Mouse (Mus musculus): ENCODE measurements around the gene Hoxc5. TPM values are rescaled to one million over a fixed set of nuclear protein-coding genes. Genes with fewer than 3 reads are reported as not detected.

Gene Hoxc5
- polyA plus RNA-seq, 1 experiment from 2014 or later: 0.53 TPM

GRCm38 (mm10) chr15:102976631-102977422, 9.6 kb downstream of the Hoxc5 start:
- H3K9ac ChIP-seq (replicated peaks; ENCODE audit: low read length): no peak overlapping the region
- peaks cover 97% of the 10 kb centered on the region for H3K27me3 ChIP-seq (ENCODE audit: control insufficient read depth, insufficient read depth, low read length)
- 1% methylated on average over 37 of the region's 37 CpGs for WGBS
- H3K4me3 ChIP-seq (ENCODE audit: low read depth, low read length): no peak overlapping the region
- no peak overlapping the region for H3K27ac ChIP-seq (replicated peaks; ENCODE audit: low read depth, low read length)
- no peaks in the 10 kb centered on the region for H3K36me3 ChIP-seq (replicated peaks; ENCODE audit: control insufficient read depth, insufficient read depth, low read depth, low read length)
- no peak overlapping the region for H3K4me2 ChIP-seq (ENCODE audit: low read depth, low read length)
- DNase-seq (ENCODE audit: low spot score): no peak
- H3K4me1 ChIP-seq (ENCODE audit: control insufficient read depth, insufficient read depth, low read length): peaks cover 4% of the 10 kb centered on the region
- no peaks in the 10 kb centered on the region for H3K9me3 ChIP-seq (replicated peaks; ENCODE audit: control insufficient read depth, low read length)
- ATAC-seq (replicated peaks; ENCODE audit: insufficient number of reproducible peaks, low FRiP score, low TSS enrichment, low read depth): no peak

- DNase-seq (ENCODE audit: low spot score) (no peak), ATAC-seq (replicated peaks; ENCODE audit: insufficient number of reproducible peaks, low FRiP score, low TSS enrichment, low read depth) (no peak)
- Histone ChIP-seq H3K9me3 (replicated peaks; ENCODE audit: control insufficient read depth, low read length) (no peaks in the 10 kb centered on the region), H3K27me3 (ENCODE audit: control insufficient read depth, insufficient read depth, low read length) (peaks cover 97% of the 10 kb centered on the region), H3K36me3 (replicated peaks; ENCODE audit: control insufficient read depth, insufficient read depth, low read depth, low read length) (no peaks in the 10 kb centered on the region), H3K9ac (replicated peaks; ENCODE audit: low read length) (no peak overlapping the region), H3K4me3 (ENCODE audit: low read depth, low read length) (no peak overlapping the region), H3K27ac (replicated peaks; ENCODE audit: low read depth, low read length) (no peak overlapping the region), H3K4me2 (ENCODE audit: low read depth, low read length) (no peak overlapping the region), H3K4me1 (ENCODE audit: control insufficient read depth, insufficient read depth, low read length) (peaks cover 6% of the 10 kb centered on the region)
- WGBS: 1% methylated on average over 16 of the region's 16 CpGs
Observed at GRCm38 (mm10) chr15:102977423-102977974, 10.3 kb downstream of the Hoxc5 start.

GRCm38 (mm10) chr15:102978615-102979515, 11.6 kb downstream of the Hoxc5 start:
- no peak for DNase-seq (ENCODE audit: low spot score)
- H3K9me3 ChIP-seq (replicated peaks; ENCODE audit: control insufficient read depth, low read length): no peaks in the 10 kb centered on the region
- peaks cover 96% of the 10 kb centered on the region for H3K27me3 ChIP-seq (ENCODE audit: control insufficient read depth, insufficient read depth, low read length)
- peaks cover 6% of the 10 kb centered on the region for H3K4me1 ChIP-seq (ENCODE audit: control insufficient read depth, insufficient read depth, low read length)
- H3K4me2 ChIP-seq (ENCODE audit: low read depth, low read length): no peak overlapping the region
- H3K27ac ChIP-seq (replicated peaks; ENCODE audit: low read depth, low read length): no peak overlapping the region
- H3K4me3 ChIP-seq (ENCODE audit: low read depth, low read length): no peak overlapping the region
- no peak for ATAC-seq (replicated peaks; ENCODE audit: insufficient number of reproducible peaks, low FRiP score, low TSS enrichment, low read depth)
- no peak overlapping the region for H3K9ac ChIP-seq (replicated peaks; ENCODE audit: low read length)
- WGBS: 1% methylated on average over 13 of the region's 13 CpGs
- H3K36me3 ChIP-seq (replicated peaks; ENCODE audit: control insufficient read depth, insufficient read depth, low read depth, low read length): no peaks in the 10 kb centered on the region

- no peak for DNase-seq (ENCODE audit: low spot score)
- H3K4me2 ChIP-seq (ENCODE audit: low read depth, low read length): no peak overlapping the region
- 0% methylated on average over 1 of the region's 1 CpGs for WGBS
Observed at GRCm38 (mm10) chr15:102979936-102980335, 12.7 kb downstream of the Hoxc5 start.

GRCm38 (mm10) chr15:102980352-102980751, 13.1 kb downstream of the Hoxc5 start:
- Histone ChIP-seq H3K4me2 (ENCODE audit: low read depth, low read length) (no peak overlapping the region), H3K4me1 (ENCODE audit: control insufficient read depth, insufficient read depth, low read length) (peaks cover 6% of the 10 kb centered on the region), H3K9me3 (replicated peaks; ENCODE audit: control insufficient read depth, low read length) (no peaks in the 10 kb centered on the region), H3K36me3 (replicated peaks; ENCODE audit: control insufficient read depth, insufficient read depth, low read depth, low read length) (no peaks in the 10 kb centered on the region), H3K27me3 (ENCODE audit: control insufficient read depth, insufficient read depth, low read length) (peaks cover 96% of the 10 kb centered on the region), H3K4me3 (ENCODE audit: low read depth, low read length) (no peak overlapping the region), H3K9ac (replicated peaks; ENCODE audit: low read length) (no peak overlapping the region), H3K27ac (replicated peaks; ENCODE audit: low read depth, low read length) (no peak overlapping the region)
- no peak for DNase-seq (ENCODE audit: low spot score)
- ATAC-seq (replicated peaks; ENCODE audit: insufficient number of reproducible peaks, low FRiP score, low TSS enrichment, low read depth): no peak
- WGBS: 2% methylated on average over 11 of the region's 11 CpGs

More at GRCm38 (mm10) chr15:102979936-102980335, 12.7 kb downstream of the Hoxc5 start:
- Histone ChIP-seq H3K4me1 (ENCODE audit: control insufficient read depth, insufficient read depth, low read length) (peaks cover 6% of the 10 kb centered on the region), H3K36me3 (replicated peaks; ENCODE audit: control insufficient read depth, insufficient read depth, low read depth, low read length) (no peaks in the 10 kb centered on the region), H3K27me3 (ENCODE audit: control insufficient read depth, insufficient read depth, low read length) (peaks cover 96% of the 10 kb centered on the region), H3K27ac (replicated peaks; ENCODE audit: low read depth, low read length) (no peak overlapping the region), H3K9ac (replicated peaks; ENCODE audit: low read length) (no peak overlapping the region), H3K4me3 (ENCODE audit: low read depth, low read length) (no peak overlapping the region), H3K9me3 (replicated peaks; ENCODE audit: control insufficient read depth, low read length) (no peaks in the 10 kb centered on the region)
- no peak for ATAC-seq (replicated peaks; ENCODE audit: insufficient number of reproducible peaks, low FRiP score, low TSS enrichment, low read depth)

- DNase-seq (ENCODE audit: low spot score) (no peak), ATAC-seq (replicated peaks; ENCODE audit: insufficient number of reproducible peaks, low FRiP score, low TSS enrichment, low read depth) (no peak)
- Histone ChIP-seq H3K27me3 (ENCODE audit: control insufficient read depth, insufficient read depth, low read length) (peaks cover 96% of the 10 kb centered on the region), H3K9me3 (replicated peaks; ENCODE audit: control insufficient read depth, low read length) (no peaks in the 10 kb centered on the region), H3K36me3 (replicated peaks; ENCODE audit: control insufficient read depth, insufficient read depth, low read depth, low read length) (no peaks in the 10 kb centered on the region), H3K9ac (replicated peaks; ENCODE audit: low read length) (no peak overlapping the region), H3K4me2 (ENCODE audit: low read depth, low read length) (no peak overlapping the region), H3K27ac (replicated peaks; ENCODE audit: low read depth, low read length) (no peak overlapping the region), H3K4me3 (ENCODE audit: low read depth, low read length) (no peak overlapping the region), H3K4me1 (ENCODE audit: control insufficient read depth, insufficient read depth, low read length) (peaks cover 6% of the 10 kb centered on the region)
- 0% methylated on average over 14 of the region's 14 CpGs for WGBS
Observed at GRCm38 (mm10) chr15:102980912-102981311, 13.7 kb downstream of the Hoxc5 start.

GRCm38 (mm10) chr15:102981379-102982288, 14.4 kb downstream of the Hoxc5 start:
- ATAC-seq (replicated peaks; ENCODE audit: insufficient number of reproducible peaks, low FRiP score, low TSS enrichment, low read depth): no peak
- H3K36me3 ChIP-seq (replicated peaks; ENCODE audit: control insufficient read depth, insufficient read depth, low read depth, low read length): no peaks in the 10 kb centered on the region
- H3K9me3 ChIP-seq (replicated peaks; ENCODE audit: control insufficient read depth, low read length): no peaks in the 10 kb centered on the region
- peak; percentile 76 for DNase-seq (ENCODE audit: low spot score)
- peaks cover 6% of the 10 kb centered on the region for H3K4me1 ChIP-seq (ENCODE audit: control insufficient read depth, insufficient read depth, low read length)
- peaks cover 96% of the 10 kb centered on the region for H3K27me3 ChIP-seq (ENCODE audit: control insufficient read depth, insufficient read depth, low read length)
- H3K27ac ChIP-seq (replicated peaks; ENCODE audit: low read depth, low read length): no peak overlapping the region
- WGBS: under 1% methylated on average over 88 of the region's 88 CpGs
- H3K4me2 ChIP-seq (ENCODE audit: low read depth, low read length): peak overlapping the region; percentile 17
- no peak overlapping the region for H3K9ac ChIP-seq (replicated peaks; ENCODE audit: low read length)
- peak overlapping the region; percentile 16; the same call in 1 of the 2 replicates for H3K4me3 ChIP-seq (ENCODE audit: low read depth, low read length)

All from embryonic facial prominence, embryonic 11.5 days (tissue).